Mouse (Mus musculus) heart, postnatal 0 days (tissue): ENCODE data around the gene B230217C12Rik. TPM values are rescaled to one million over a fixed set of nuclear protein-coding genes. Genes with fewer than 3 reads are reported as not detected.

Experiments
- ATAC-seq: fragments of 200-750 bp; cut with Nextera tagmentation; 2 replicates; pipeline ENCODE4 v1.8.0; 2017; ENCODE audit warnings: low read depth, moderate number of reproducible peaks, moderate library complexity; ENCODE audit not compliant: insufficient read depth
- DNase-seq: peaks from one replicate; pipeline ENCODE4 v3.0.0-alpha.2; 2016; ENCODE audit warnings: low spot score
- H3K27ac ChIP-seq: fragments of 300-500 bp; sonication (generic); 2 replicates; pipeline ENCODE4 v1.5.1; 2014; ENCODE audit warnings: low read depth, mild to moderate bottlenecking
- H3K27me3 ChIP-seq: fragments of 300-500 bp; sonication (generic); 2 replicates; pipeline ENCODE4 v1.6.1; 2014; ENCODE audit warnings: low read length, mixed read lengths; ENCODE audit not compliant: control insufficient read depth, insufficient read depth
- H3K36me3 ChIP-seq: fragments of 300-500 bp; sonication (generic); replicated peaks from 2 replicates; pipeline ENCODE4 v1.6.1; 2014; ENCODE audit warnings: low read length, mixed read lengths; ENCODE audit not compliant: control insufficient read depth, insufficient read depth
- H3K4me1 ChIP-seq: fragments of 300-500 bp; sonication (generic); 2 replicates; pipeline ENCODE4 v1.6.1; 2014; ENCODE audit warnings: antibody characterized with exemption; ENCODE audit not compliant: control insufficient read depth, insufficient read depth
- H3K4me2 ChIP-seq: fragments of 300-500 bp; sonication (generic); 2 replicates; pipeline ENCODE4 v1.6.1; 2014; ENCODE audit warnings: low read depth, mild to moderate bottlenecking, low read length, moderate library complexity
- H3K4me3 ChIP-seq: fragments of 300-500 bp; sonication (generic); 2 replicates; pipeline ENCODE4 v1.5.1; 2014; ENCODE audit warnings: low read depth, low read length
- H3K9ac ChIP-seq: fragments of 300-500 bp; sonication (generic); replicated peaks from 2 replicates; pipeline ENCODE4 v1.6.1; 2014; ENCODE audit warnings: low read depth, low read length, mixed read lengths
- H3K9me3 ChIP-seq: fragments of 300-500 bp; sonication (generic); replicated peaks from 2 replicates; pipeline ENCODE4 v1.6.1; 2016; ENCODE audit warnings: low read length; ENCODE audit not compliant: control insufficient read depth
- CTCF ChIP-seq: IDR thresholded peaks from 2 replicates; pipeline ENCODE4 v1.5.1; 2016; ENCODE audit warnings: antibody characterized with exemption, control low read depth, low read depth
- EP300 ChIP-seq: IDR thresholded peaks from 2 replicates; pipeline ENCODE4 v1.6.1; 2016; ENCODE audit warnings: antibody characterized with exemption, low read depth
- WGBS: fragments of 180-500 bp; shearing (Covaris S2); extraction: QIAGEN DNeasy Blood & Tissue Kit; methylation state at CpG from one replicate; pipeline ENCODE4 v1.1.7; 2014; 5-methylcytosine and 5-hydroxymethylcytosine counted together
- polyA plus RNA-seq: library from polyadenylated mRNA; unstranded; fragments of >200 nt; fragmentation: Nextera tagmentation; extraction: Ambion mirVana; gene quantifications from 2 replicates; pipeline ENCODE4 v1.2.1, GENCODE M21; 2015
- total RNA-seq: library from RNA; depleted of rRNA; stranded (reverse); fragments of >200 nt; gene quantifications from 2 replicates; pipeline ENCODE4 v1.2.3, GENCODE M21; 2014; ENCODE audit warnings: low replicate concordance

B230217C12Rik gene
- total and polyA plus RNA-seq, 2 experiments from 2014 or later, result 0.97 to 1.4 TPM

- no peak overlapping the region for H3K9ac ChIP-seq
- no peaks in the 10 kb centered on the region for H3K36me3 ChIP-seq
- ATAC-seq (no peak), DNase-seq (no peak)
- H3K4me2 ChIP-seq, result no peak overlapping the region
- H3K9me3 ChIP-seq, result no peaks in the 10 kb centered on the region
- H3K4me3 ChIP-seq, result no peak overlapping the region
- H3K4me1 ChIP-seq, result no peaks in the 10 kb centered on the region
- H3K27ac ChIP-seq, result no peak overlapping the region
- no peaks in the 10 kb centered on the region for H3K27me3 ChIP-seq
- TF ChIP-seq EP300, result no peak
- TF ChIP-seq CTCF, result no peak
- 85% methylated on average over 1 of the region's 1 CpGs for WGBS
Measured at GRCm38 (mm10) chr11:97874396-97874795, 33.8 kb downstream of the B230217C12Rik start.

- ATAC-seq (no peak), DNase-seq (no peak)
- Histone ChIP-seq H3K36me3 (no peaks in the 10 kb centered on the region), H3K9ac (no peak overlapping the region), H3K4me1 (no peaks in the 10 kb centered on the region), H3K4me2 (no peak overlapping the region), H3K9me3 (no peaks in the 10 kb centered on the region), H3K27ac (no peak overlapping the region), H3K4me3 (no peak overlapping the region), H3K27me3 (no peaks in the 10 kb centered on the region)
- 69% methylated on average over 2 of the region's 2 CpGs for WGBS
- no peak for TF ChIP-seq CTCF
- TF ChIP-seq EP300, result no peak
Measured at GRCm38 (mm10) chr11:97877341-97877740, 36.8 kb downstream of the B230217C12Rik start.

GRCm38 (mm10) chr11:97880362-97880761, 39.8 kb downstream of the B230217C12Rik start:
- Histone ChIP-seq H3K4me2 (no peak overlapping the region), H3K9ac (no peak overlapping the region), H3K4me3 (no peak overlapping the region), H3K27me3 (no peaks in the 10 kb centered on the region), H3K27ac (no peak overlapping the region), H3K36me3 (no peaks in the 10 kb centered on the region), H3K4me1 (no peaks in the 10 kb centered on the region), H3K9me3 (no peaks in the 10 kb centered on the region)
- WGBS, result 94% methylated on average over 4 of the region's 4 CpGs
- DNase-seq (no peak), ATAC-seq (no peak)
- TF ChIP-seq CTCF (no peak), EP300 (no peak)

GRCm38 (mm10) chr11:97883542-97883917, 43.0 kb downstream of the B230217C12Rik start:
- Histone ChIP-seq H3K9me3 (no peaks in the 10 kb centered on the region), H3K4me3 (peak overlapping the region; percentile 50), H3K9ac (0 out of 2 replicates have a peak overlapping the region, but pooled peaks have one; percentile 29), H3K27ac (peak overlapping the region; percentile 65), H3K4me2 (peak overlapping the region; percentile 65), H3K4me1 (no peaks in the 10 kb centered on the region), H3K27me3 (no peaks in the 10 kb centered on the region), H3K36me3 (no peaks in the 10 kb centered on the region)
- 3% methylated on average over 26 of the region's 26 CpGs for WGBS
- DNase-seq (peak; percentile 57), ATAC-seq (peak; percentile 42)
- TF ChIP-seq EP300 (peak; percentile 45; the same call in 1 of the 2 replicates), CTCF (no peak)

- WGBS, result under 1% methylated on average over 37 of the region's 37 CpGs
- no peaks in the 10 kb centered on the region for H3K27me3 ChIP-seq
- H3K4me3 ChIP-seq, result peak within 1 kb of the TSS; percentile 50
- no peaks in the 10 kb centered on the region for H3K4me1 ChIP-seq
- DNase-seq (peak; percentile 97), ATAC-seq (peak; percentile 93)
- H3K27ac ChIP-seq, result peak within 1 kb of the TSS; percentile 82
- peak within 1 kb of the TSS; percentile 29; the same call in 1 of the 2 replicates for H3K9ac ChIP-seq
- no peaks in the 10 kb centered on the region for H3K9me3 ChIP-seq
- no peaks in the 10 kb centered on the region for H3K36me3 ChIP-seq
- TF ChIP-seq CTCF (peak; percentile 65), EP300 (no peak; the same call in 1 of the 2 replicates)
- peak within 1 kb of the TSS; percentile 65 for H3K4me2 ChIP-seq
Measured at GRCm38 (mm10) chr11:97883918-97884600, 43.5 kb downstream of the B230217C12Rik start, which contains the start of gene Fbxo47. TSS of gene Fbxo47 (minus strand) at chr11:97884154.
